Mouse (Mus musculus) ES-E14 (cell line): ENCODE results near the gene Syt8.

Source experiments
- ZC3H11A ChIP-seq: IDR thresholded peaks from 2 replicates; pipeline ENCODE4 v1.6.1; 2012; ENCODE audit warnings: low read depth, mild to moderate bottlenecking, inconsistent platforms, low read length, borderline replicate concordance
- ZNF384 ChIP-seq: IDR thresholded peaks from 2 replicates; pipeline ENCODE4 v1.6.1; 2012; ENCODE audit warnings: low read depth, low read length, inconsistent platforms

DNA sequence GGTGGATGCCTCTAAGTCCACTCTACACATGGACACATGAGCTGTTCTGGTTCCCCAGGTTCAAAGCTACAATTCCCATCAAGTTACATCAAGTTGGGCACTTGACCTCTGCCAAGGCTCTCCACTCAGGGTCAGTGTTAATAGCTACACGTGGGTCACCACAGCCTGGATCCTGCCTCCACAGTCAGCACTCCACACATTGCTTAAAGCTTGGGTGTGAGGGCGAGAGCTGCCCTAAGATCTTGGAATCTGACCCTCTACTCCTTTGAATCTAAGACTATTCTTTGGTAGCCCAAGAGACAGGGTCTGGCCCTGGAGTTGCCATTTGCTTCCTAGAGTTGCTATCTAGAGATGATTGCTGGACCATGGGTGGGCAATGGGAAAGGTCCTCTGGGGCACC is 45.9 kb upstream of the Syt8 start:
- TF ChIP-seq ZNF384 (no peak), ZC3H11A (no peak)
